Mouse (Mus musculus) embryonic facial prominence, embryonic 13.5 days (tissue): ENCODE measurements around the gene Zfr. TPM values are rescaled to one million over a fixed set of nuclear protein-coding genes. Genes with fewer than 3 reads are reported as not detected.

Experiments used
- ATAC-seq: fragments of 200-750 bp; cut with Nextera tagmentation; 2 replicates; pipeline ENCODE4 v1.8.0; 2017; ENCODE audit warnings: low read depth; ENCODE audit not compliant: insufficient number of reproducible peaks, insufficient read depth, low FRiP score, low TSS enrichment
- H3K27ac ChIP-seq: fragments of 300-500 bp; sonication (generic); 2 replicates; pipeline ENCODE4 v1.5.1; 2015; ENCODE audit warnings: moderate library complexity, mild to moderate bottlenecking, inconsistent platforms
- H3K27me3 ChIP-seq: fragments of 300-500 bp; sonication (generic); 2 replicates; pipeline ENCODE4 v1.6.1; 2015; ENCODE audit warnings: mild to moderate bottlenecking, inconsistent platforms
- H3K36me3 ChIP-seq: fragments of 300-500 bp; sonication (generic); 2 replicates; pipeline ENCODE4 v1.6.1; 2015; ENCODE audit warnings: mild to moderate bottlenecking, inconsistent platforms
- H3K4me1 ChIP-seq: fragments of 300-500 bp; sonication (generic); 2 replicates; pipeline ENCODE4 v1.6.1; 2015; ENCODE audit warnings: inconsistent platforms
- H3K4me2 ChIP-seq: fragments of 300-500 bp; sonication (generic); 2 replicates; pipeline ENCODE4 v1.6.1; 2015; ENCODE audit warnings: moderate library complexity, mild to moderate bottlenecking, inconsistent platforms
- H3K4me3 ChIP-seq: fragments of 300-500 bp; sonication (generic); 2 replicates; pipeline ENCODE4 v1.5.1; 2015; ENCODE audit warnings: mild to moderate bottlenecking, inconsistent platforms
- H3K9ac ChIP-seq: fragments of 300-500 bp; sonication (generic); 2 replicates; pipeline ENCODE4 v1.6.1; 2015; ENCODE audit warnings: mild to moderate bottlenecking, inconsistent platforms
- H3K9me3 ChIP-seq: fragments of 300-500 bp; sonication (generic); 2 replicates; pipeline ENCODE4 v1.6.1; 2016; ENCODE audit warnings: inconsistent platforms
- WGBS: fragments of 180-500 bp; shearing (Covaris S2); methylation state at CpG from one replicate; pipeline ENCODE4 v1.1.7; 2015; ENCODE audit warnings: mixed read lengths; 5-methylcytosine and 5-hydroxymethylcytosine counted together
- polyA plus RNA-seq: library from polyadenylated mRNA; unstranded; fragments of >200 nt; fragmentation: Nextera tagmentation; extraction: Ambion mirVana; gene quantifications from 2 replicates; pipeline ENCODE4 v1.2.1, GENCODE M21; 2015

Gene Zfr
- polyA plus RNA-seq, 1 experiment from 2014 or later: 125 TPM

GRCm38 (mm10) chr15:12221131-12221530 lies 103.5 kb downstream of the Zfr start:
- H3K27me3 ChIP-seq: no peaks in the 10 kb centered on the region
- 92% methylated on average over 13 of the region's 13 CpGs for WGBS
- no peak overlapping the region; the same call in 1 of the 2 replicates for H3K27ac ChIP-seq
- no peak overlapping the region for H3K9ac ChIP-seq
- H3K4me3 ChIP-seq: no peak overlapping the region
- ATAC-seq: no peak
- H3K9me3 ChIP-seq: no peaks in the 10 kb centered on the region
- H3K4me1 ChIP-seq: peaks cover 20% of the 10 kb centered on the region
- no peak overlapping the region for H3K4me2 ChIP-seq
- H3K36me3 ChIP-seq: no peaks in the 10 kb centered on the region

GRCm38 (mm10) chr15:12222564-12223302 lies 105.1 kb downstream of the Zfr start:
- H3K27ac ChIP-seq: peak overlapping the region; percentile 40; the same call in 1 of the 2 replicates
- H3K4me2 ChIP-seq: no peak overlapping the region
- no peak overlapping the region for H3K4me3 ChIP-seq
- no peak overlapping the region for H3K9ac ChIP-seq
- H3K36me3 ChIP-seq: no peaks in the 10 kb centered on the region
- no peaks in the 10 kb centered on the region for H3K27me3 ChIP-seq
- H3K4me1 ChIP-seq: peaks cover 28% of the 10 kb centered on the region
- no peaks in the 10 kb centered on the region for H3K9me3 ChIP-seq
- 32% methylated on average over 8 of the region's 8 CpGs for WGBS
- ATAC-seq: no peak

DNA sequence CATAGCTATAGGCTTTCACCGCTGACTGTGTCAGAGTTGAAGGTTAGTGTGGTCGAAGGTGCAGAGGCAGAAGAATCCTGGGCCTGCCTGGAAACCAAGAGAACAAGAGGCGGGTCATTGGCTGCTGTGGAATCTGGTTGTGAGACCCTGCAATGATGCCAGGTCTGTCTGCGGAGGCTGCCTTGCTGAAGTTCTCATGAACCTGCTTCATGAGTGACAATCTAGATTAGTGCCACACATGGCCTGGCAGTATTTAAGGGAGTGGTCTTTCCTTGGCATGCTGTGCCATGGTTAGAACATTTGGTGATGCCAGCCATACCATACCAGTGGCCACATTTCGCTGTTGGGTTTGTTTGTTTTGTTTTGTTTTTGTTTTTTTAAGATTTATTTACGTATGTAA lies 105.8 kb downstream of the Zfr start:
- Histone ChIP-seq H3K27me3 (no peaks in the 10 kb centered on the region), H3K4me1 (peaks cover 28% of the 10 kb centered on the region), H3K27ac (no peak overlapping the region), H3K9ac (no peak overlapping the region), H3K36me3 (no peaks in the 10 kb centered on the region), H3K4me2 (no peak overlapping the region), H3K9me3 (no peaks in the 10 kb centered on the region), H3K4me3 (no peak overlapping the region)
- 81% methylated on average over 6 of the region's 6 CpGs for WGBS
- ATAC-seq: no peak

- no peaks in the 10 kb centered on the region for H3K9me3 ChIP-seq
- H3K27ac ChIP-seq: no peak overlapping the region
- no peak for ATAC-seq
- no peaks in the 10 kb centered on the region for H3K27me3 ChIP-seq
- H3K36me3 ChIP-seq: no peaks in the 10 kb centered on the region
- H3K4me2 ChIP-seq: no peak overlapping the region
- H3K4me3 ChIP-seq: no peak overlapping the region
- no peak overlapping the region for H3K9ac ChIP-seq
- 85% methylated on average over 2 of the region's 2 CpGs for WGBS
- peaks cover 28% of the 10 kb centered on the region for H3K4me1 ChIP-seq
Measured at GRCm38 (mm10) chr15:12224239-12224638, 106.6 kb downstream of the Zfr start.

DNA sequence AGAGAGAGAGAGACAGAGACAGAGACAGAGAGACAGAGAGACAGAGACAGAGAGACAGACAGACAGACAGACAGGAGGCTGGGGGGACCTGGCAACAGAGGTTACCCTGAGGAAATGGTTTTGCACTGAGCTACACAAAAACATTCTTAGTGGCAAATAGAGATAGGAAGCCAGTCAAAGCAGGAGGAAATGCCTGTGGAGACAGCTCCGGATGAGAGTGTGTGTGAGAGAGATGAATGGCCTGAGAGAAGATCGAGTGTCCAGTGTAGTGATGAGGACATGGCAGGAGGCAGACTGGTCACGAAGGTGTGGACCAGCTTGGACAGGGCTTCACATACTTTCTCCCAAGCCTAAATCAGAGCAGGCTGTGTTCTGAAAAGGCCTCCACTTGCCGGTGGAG lies 107.4 kb downstream of the Zfr start:
- H3K9me3 ChIP-seq: no peaks in the 10 kb centered on the region
- H3K4me2 ChIP-seq: no peak overlapping the region
- no peak overlapping the region for H3K4me3 ChIP-seq
- H3K4me1 ChIP-seq: peaks cover 33% of the 10 kb centered on the region
- H3K27me3 ChIP-seq: no peaks in the 10 kb centered on the region
- H3K27ac ChIP-seq: peak overlapping the region; percentile 48; the same call in 1 of the 2 replicates
- no peak for ATAC-seq
- no peaks in the 10 kb centered on the region for H3K36me3 ChIP-seq
- H3K9ac ChIP-seq: no peak overlapping the region
- WGBS: 63% methylated on average over 4 of the region's 4 CpGs

DNA sequence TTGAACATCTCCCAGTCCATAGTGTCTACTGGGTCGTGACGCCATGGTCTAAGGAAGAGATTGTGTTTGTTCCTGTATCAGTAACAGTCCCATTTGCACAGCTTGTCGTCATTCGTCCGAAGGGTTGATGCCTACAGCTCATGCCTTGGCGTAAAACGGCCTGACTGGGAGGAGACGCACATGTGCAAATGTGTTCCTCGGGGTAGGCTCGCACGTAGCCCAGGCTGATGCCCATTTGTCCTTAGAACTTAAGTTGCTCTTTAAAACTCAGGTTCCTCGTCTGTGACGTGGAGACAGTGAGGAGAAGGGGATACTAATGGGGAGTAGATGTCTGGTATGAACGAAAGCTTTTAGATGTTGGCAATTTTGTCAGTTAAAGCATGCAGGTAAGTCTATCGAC lies 109.3 kb downstream of the Zfr start:
- peaks cover 26% of the 10 kb centered on the region for H3K4me1 ChIP-seq
- H3K9me3 ChIP-seq: no peaks in the 10 kb centered on the region
- WGBS: 95% methylated on average over 15 of the region's 15 CpGs
- no peak for ATAC-seq
- H3K4me2 ChIP-seq: no peak overlapping the region
- no peaks in the 10 kb centered on the region for H3K27me3 ChIP-seq
- no peak overlapping the region for H3K27ac ChIP-seq
- peaks cover 2% of the 10 kb centered on the region; the same call in 1 of the 2 replicates for H3K36me3 ChIP-seq
- no peak overlapping the region for H3K4me3 ChIP-seq
- no peak overlapping the region for H3K9ac ChIP-seq

DNA sequence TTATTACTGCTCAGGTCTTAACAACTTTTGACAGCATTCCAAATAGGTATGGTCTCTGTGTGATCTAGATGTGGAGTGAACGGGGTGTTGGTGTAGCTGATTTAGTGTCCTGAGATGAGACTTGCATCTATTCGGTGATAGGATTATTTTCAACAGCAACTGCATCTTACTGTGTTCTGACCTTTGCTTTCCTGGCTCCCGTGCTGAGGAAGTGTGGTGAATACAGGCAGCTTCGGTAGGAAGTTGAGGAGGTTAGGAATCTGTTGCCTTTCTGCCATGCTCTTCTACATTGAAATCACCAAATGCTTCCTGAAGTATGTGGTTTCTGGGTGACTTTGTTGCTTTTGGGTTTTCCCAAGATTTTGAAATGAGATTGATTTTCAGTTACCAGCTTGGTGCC lies 109.7 kb downstream of the Zfr start:
- H3K36me3 ChIP-seq: peaks cover 7% of the 10 kb centered on the region; the same call in 1 of the 2 replicates
- no peak overlapping the region for H3K4me2 ChIP-seq
- H3K4me1 ChIP-seq: peaks cover 25% of the 10 kb centered on the region
- H3K9ac ChIP-seq: no peak overlapping the region
- ATAC-seq: no peak
- 80% methylated on average over 4 of the region's 4 CpGs for WGBS
- no peak overlapping the region for H3K27ac ChIP-seq
- no peaks in the 10 kb centered on the region for H3K9me3 ChIP-seq
- no peaks in the 10 kb centered on the region for H3K27me3 ChIP-seq
- H3K4me3 ChIP-seq: no peak overlapping the region

DNA sequence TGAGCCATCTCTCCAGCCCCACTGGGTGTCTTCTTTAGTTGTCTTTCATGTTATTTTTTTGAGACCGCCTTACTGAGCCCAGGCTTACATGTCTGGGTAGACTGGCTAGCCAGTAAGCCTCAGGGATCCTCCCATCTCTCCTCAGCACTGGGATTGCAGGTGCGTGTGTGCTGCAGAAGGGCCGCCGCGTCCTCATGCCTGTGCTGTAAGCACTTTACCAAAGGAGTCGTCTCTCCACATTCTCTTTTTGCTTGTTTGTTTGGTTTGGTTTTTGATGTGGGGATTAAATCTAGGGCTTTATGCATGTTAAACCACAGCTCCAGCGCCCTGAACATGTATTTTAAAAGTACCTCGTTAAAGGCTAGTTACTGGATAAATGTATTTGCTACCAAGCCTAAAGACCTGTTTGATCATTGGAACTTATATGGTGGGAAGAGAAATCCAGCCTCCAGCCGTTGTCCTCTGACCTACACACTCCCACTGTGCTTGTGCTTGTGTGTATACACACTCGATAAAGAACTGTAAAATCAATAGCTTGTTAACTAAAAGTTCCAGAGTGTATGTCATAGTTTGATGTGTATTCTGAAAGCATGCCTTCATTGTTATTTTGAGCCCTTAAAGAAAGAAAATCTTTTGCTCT lies 112.1 kb downstream of the Zfr start:
- peak overlapping the region; percentile 39; the same call in 1 of the 2 replicates for H3K27ac ChIP-seq
- no peak for ATAC-seq

GRCm38 (mm10) chr15:12230243-12230935 lies 112.8 kb downstream of the Zfr start:
- ATAC-seq: no peak

More for the DNA sequence above, 112.1 kb downstream of the Zfr start:
- Histone ChIP-seq H3K4me1 (peaks cover 26% of the 10 kb centered on the region), H3K9ac (no peak overlapping the region), H3K36me3 (peaks cover 24% of the 10 kb centered on the region), H3K4me3 (no peak overlapping the region), H3K4me2 (no peak overlapping the region), H3K27me3 (no peaks in the 10 kb centered on the region), H3K9me3 (no peaks in the 10 kb centered on the region)
- 72% methylated on average over 10 of the region's 10 CpGs for WGBS

GRCm38 (mm10) chr15:12231462-12231861 lies 113.8 kb downstream of the Zfr start:
- Histone ChIP-seq H3K27ac (no peak overlapping the region), H3K9ac (no peak overlapping the region), H3K27me3 (no peaks in the 10 kb centered on the region), H3K36me3 (peaks cover 33% of the 10 kb centered on the region), H3K4me1 (peaks cover 26% of the 10 kb centered on the region), H3K4me2 (no peak overlapping the region), H3K9me3 (no peaks in the 10 kb centered on the region), H3K4me3 (no peak overlapping the region)
- ATAC-seq: no peak
- 84% methylated on average over 6 of the region's 6 CpGs for WGBS

More at GRCm38 (mm10) chr15:12230243-12230935, 112.8 kb downstream of the Zfr start:
- no peak overlapping the region for H3K4me3 ChIP-seq
- 57% methylated on average over 12 of the region's 12 CpGs for WGBS
- H3K9me3 ChIP-seq: no peaks in the 10 kb centered on the region
- no peak overlapping the region for H3K4me2 ChIP-seq
- H3K27me3 ChIP-seq: no peaks in the 10 kb centered on the region
- no peak overlapping the region for H3K9ac ChIP-seq
- H3K4me1 ChIP-seq: peaks cover 26% of the 10 kb centered on the region
- no peak overlapping the region for H3K27ac ChIP-seq
- H3K36me3 ChIP-seq: peaks cover 24% of the 10 kb centered on the region

DNA sequence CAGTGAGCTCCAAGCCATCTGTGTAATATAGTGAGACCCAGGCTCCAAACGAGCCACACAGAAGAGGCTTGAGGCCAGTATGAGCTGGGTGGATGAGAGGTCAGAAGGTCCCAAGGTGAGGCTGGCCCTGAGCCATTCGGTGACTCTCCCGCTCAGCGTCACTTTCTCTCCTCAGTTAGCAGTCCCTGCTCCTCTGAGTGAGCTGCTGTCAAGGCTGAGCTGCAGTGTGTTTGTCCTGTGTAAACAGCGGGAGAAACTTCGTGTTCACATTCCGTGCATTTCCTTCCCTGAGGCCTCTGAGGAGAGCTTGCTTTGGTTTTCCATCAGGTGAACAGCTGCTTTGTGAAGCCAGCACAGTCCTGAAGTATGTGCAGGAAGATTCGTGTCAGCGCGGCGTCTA lies 114.8 kb downstream of the Zfr start:
- 73% methylated on average over 11 of the region's 11 CpGs for WGBS
- no peak overlapping the region for H3K9ac ChIP-seq
- no peak overlapping the region for H3K27ac ChIP-seq
- 0 out of 2 replicates have a peak, but pooled peaks have one; percentile 32 for ATAC-seq
- H3K4me2 ChIP-seq: no peak overlapping the region
- H3K36me3 ChIP-seq: peaks cover 43% of the 10 kb centered on the region
- H3K9me3 ChIP-seq: no peaks in the 10 kb centered on the region
- H3K4me3 ChIP-seq: no peak overlapping the region
- H3K4me1 ChIP-seq: peaks cover 20% of the 10 kb centered on the region
- H3K27me3 ChIP-seq: no peaks in the 10 kb centered on the region
